Mouse (Mus musculus) lung, embryonic 15.5 days (tissue): ENCODE data around the gene Fkbp10. TPM values are rescaled to one million over a fixed set of nuclear protein-coding genes. Genes with fewer than 3 reads are reported as not detected.

Source experiments
- ATAC-seq: fragments of 200-750 bp; cut with Nextera tagmentation; 2 replicates; pipeline ENCODE4 v1.8.0; 2017; ENCODE audit warnings: moderate number of reproducible peaks, borderline replicate concordance; ENCODE audit not compliant: low FRiP score, low TSS enrichment; ENCODE audit errors: extremely low read depth
- H3K27ac ChIP-seq: fragments of 300-500 bp; sonication (generic); 2 replicates; pipeline ENCODE4 v1.5.1; 2015; ENCODE audit warnings: moderate library complexity, mild to moderate bottlenecking, inconsistent platforms
- H3K27me3 ChIP-seq: fragments of 300-500 bp; sonication (generic); 2 replicates; pipeline ENCODE4 v1.6.1; 2015; ENCODE audit warnings: inconsistent platforms
- H3K36me3 ChIP-seq: fragments of 300-500 bp; sonication (generic); 2 replicates; pipeline ENCODE4 v1.6.1; 2015; ENCODE audit warnings: inconsistent platforms
- H3K4me1 ChIP-seq: fragments of 300-500 bp; sonication (generic); 2 replicates; pipeline ENCODE4 v1.6.1; 2015; ENCODE audit warnings: inconsistent platforms
- H3K4me2 ChIP-seq: fragments of 300-500 bp; sonication (generic); 2 replicates; pipeline ENCODE4 v1.6.1; 2015; ENCODE audit warnings: inconsistent platforms, mild to moderate bottlenecking, moderate library complexity
- H3K4me3 ChIP-seq: fragments of 300-500 bp; sonication (generic); 2 replicates; pipeline ENCODE4 v1.5.1; 2015; ENCODE audit warnings: mild to moderate bottlenecking, inconsistent platforms
- H3K9ac ChIP-seq: fragments of 300-500 bp; sonication (generic); 2 replicates; pipeline ENCODE4 v1.6.1; 2015; ENCODE audit warnings: inconsistent platforms
- H3K9me3 ChIP-seq: fragments of 300-500 bp; sonication (generic); 2 replicates; pipeline ENCODE4 v1.6.1; 2016; ENCODE audit warnings: inconsistent platforms
- WGBS: fragments of 180-500 bp; shearing (Covaris S2); methylation state at CpG from one replicate; pipeline ENCODE4 v1.1.7; 2015; 5-methylcytosine and 5-hydroxymethylcytosine counted together
- polyA plus RNA-seq: library from polyadenylated mRNA; unstranded; fragments of >200 nt; fragmentation: Nextera tagmentation; extraction: Ambion mirVana; gene quantifications from 2 replicates; pipeline ENCODE4 v1.2.1, GENCODE M21; 2015

The Fkbp10 gene
- polyA plus RNA-seq, 1 experiment from 2014 or later, result 143 TPM

DNA sequence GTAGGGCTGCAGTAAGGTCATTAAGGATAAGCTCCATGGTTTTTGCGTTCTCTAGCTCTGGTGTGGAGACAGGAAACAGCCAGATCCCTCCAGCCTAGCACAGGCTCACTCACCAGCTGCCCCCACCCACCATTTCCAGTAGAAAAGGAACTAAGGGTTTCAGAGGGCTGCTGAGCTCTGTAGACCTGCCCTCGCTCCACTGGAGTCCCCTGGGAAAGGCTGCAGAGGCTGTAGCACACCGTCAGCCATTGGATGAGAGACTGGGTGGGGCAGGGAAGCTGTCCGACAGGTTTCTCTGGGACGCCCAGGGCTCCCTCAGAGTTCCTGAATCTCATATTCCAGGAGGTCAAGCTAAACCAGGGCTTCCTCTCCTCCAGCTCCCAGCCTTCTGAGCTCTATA is 28.9 kb upstream of the Fkbp10 start:
- 51% methylated on average over 5 of the region's 5 CpGs for WGBS
- Histone ChIP-seq H3K4me2 (peak overlapping the region; percentile 35; the same call in 1 of the 2 replicates), H3K9me3 (no peaks in the 10 kb centered on the region)

DNA sequence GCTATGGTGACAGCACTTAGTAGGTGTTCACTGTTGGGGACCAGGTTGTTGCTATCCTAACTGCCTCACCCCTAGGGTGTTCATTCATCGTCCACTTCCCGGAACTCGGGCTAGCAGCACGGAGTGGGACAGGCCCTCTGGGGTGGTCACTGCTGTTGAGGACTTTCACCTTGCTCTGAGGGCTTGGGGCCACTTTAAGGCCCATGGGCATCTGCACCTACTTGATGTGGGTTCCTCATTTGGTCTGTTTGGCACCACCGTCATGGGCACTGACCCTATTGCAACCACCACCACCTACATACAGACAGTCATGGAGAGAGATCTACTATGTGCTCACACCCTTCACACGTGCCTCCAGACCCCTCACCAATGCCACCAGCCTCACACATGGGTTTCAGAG is 28.4 kb upstream of the Fkbp10 start:
- Histone ChIP-seq H3K36me3 (peaks cover 34% of the 10 kb centered on the region), H3K4me3 (no peak overlapping the region), H3K9me3 (no peaks in the 10 kb centered on the region), H3K4me2 (peak overlapping the region; percentile 35; the same call in 1 of the 2 replicates), H3K27ac (peak overlapping the region; percentile 88), H3K27me3 (no peaks in the 10 kb centered on the region), H3K4me1 (peaks cover 62% of the 10 kb centered on the region), H3K9ac (no peak overlapping the region)
- ATAC-seq, result no peak
- 81% methylated on average over 6 of the region's 6 CpGs for WGBS

More for the DNA sequence above, 28.9 kb upstream of the Fkbp10 start:
- peaks cover 57% of the 10 kb centered on the region for H3K4me1 ChIP-seq
- H3K9ac ChIP-seq, result no peak overlapping the region; the same call in 1 of the 2 replicates
- peak; percentile 53; the same call in 1 of the 2 replicates for ATAC-seq
- no peak overlapping the region for H3K4me3 ChIP-seq
- H3K27ac ChIP-seq, result peak overlapping the region; percentile 88
- peaks cover 39% of the 10 kb centered on the region for H3K36me3 ChIP-seq
- H3K27me3 ChIP-seq, result no peaks in the 10 kb centered on the region

DNA sequence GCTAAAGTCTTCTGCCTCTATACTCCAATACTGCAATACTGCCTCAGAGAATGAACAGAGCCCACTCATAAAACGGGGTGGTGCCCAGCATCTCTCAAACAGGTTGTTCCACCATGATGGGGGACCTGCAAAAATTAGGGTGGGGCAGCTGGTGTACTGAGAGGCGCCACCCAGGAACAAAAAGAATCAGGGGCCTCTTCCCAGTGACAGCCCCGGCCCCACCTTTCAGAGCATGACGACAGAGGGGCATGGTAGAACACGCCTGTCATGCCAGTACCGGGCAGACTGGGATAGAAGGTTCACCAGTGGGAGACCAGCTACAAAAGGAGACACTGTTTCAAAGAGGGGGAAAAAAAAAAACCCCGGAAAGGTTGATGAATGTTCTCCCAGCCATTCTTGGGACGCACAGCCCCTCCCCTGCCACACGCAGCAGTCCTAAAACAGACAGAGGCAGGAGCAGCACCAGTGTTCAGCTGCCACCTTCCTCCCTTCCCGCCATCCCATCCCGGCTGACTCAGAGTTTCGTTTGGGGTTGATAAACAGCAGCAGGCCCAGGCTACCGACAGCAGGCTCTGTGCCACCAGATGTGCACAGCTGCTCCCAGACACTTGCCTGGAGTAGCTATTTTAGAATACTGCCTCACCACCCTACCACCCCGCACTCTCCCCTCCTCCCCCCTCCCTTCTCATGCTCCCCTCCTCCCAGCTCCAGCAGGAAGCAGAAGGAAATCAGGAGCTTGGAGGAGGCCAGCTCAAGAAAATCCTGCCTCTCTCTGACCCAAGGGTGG is 27.7 kb upstream of the Fkbp10 start:
- Histone ChIP-seq H3K27me3 (no peaks in the 10 kb centered on the region), H3K4me1 (peaks cover 69% of the 10 kb centered on the region), H3K36me3 (peaks cover 29% of the 10 kb centered on the region), H3K27ac (peak overlapping the region; percentile 88), H3K9me3 (no peaks in the 10 kb centered on the region), H3K9ac (no peak overlapping the region), H3K4me3 (no peak overlapping the region), H3K4me2 (peak overlapping the region; percentile 35)
- ATAC-seq, result peak; percentile 60
- 18% methylated on average over 14 of the region's 14 CpGs for WGBS

DNA sequence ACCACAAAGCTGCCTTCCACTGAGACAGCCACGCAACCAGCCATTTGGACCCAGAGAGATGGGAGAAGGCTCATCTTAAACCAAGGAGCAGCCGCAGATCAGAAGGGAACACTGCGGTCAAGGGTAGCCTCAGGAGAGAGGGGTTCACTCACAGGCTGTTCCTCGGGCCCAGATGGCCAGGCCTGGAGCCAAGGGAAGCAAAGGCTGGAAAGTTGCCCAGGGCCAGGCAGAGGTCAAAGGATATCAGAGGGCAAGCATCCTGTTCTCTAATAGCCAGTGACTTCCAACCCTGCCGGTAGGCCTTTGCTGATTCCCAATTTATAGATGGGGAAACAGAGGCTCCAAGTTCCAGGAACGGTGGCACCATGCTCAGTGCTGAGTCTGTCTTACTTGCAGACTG is 26.9 kb upstream of the Fkbp10 start:
- peak overlapping the region; percentile 35 for H3K4me2 ChIP-seq
- H3K9ac ChIP-seq, result no peak overlapping the region
- no peak for ATAC-seq
- H3K4me1 ChIP-seq, result peaks cover 77% of the 10 kb centered on the region
- WGBS, result 54% methylated on average over 6 of the region's 6 CpGs
- H3K4me3 ChIP-seq, result no peak overlapping the region
- peak overlapping the region; percentile 88 for H3K27ac ChIP-seq
- no peaks in the 10 kb centered on the region for H3K27me3 ChIP-seq
- peaks cover 20% of the 10 kb centered on the region for H3K36me3 ChIP-seq
- H3K9me3 ChIP-seq, result no peaks in the 10 kb centered on the region

DNA sequence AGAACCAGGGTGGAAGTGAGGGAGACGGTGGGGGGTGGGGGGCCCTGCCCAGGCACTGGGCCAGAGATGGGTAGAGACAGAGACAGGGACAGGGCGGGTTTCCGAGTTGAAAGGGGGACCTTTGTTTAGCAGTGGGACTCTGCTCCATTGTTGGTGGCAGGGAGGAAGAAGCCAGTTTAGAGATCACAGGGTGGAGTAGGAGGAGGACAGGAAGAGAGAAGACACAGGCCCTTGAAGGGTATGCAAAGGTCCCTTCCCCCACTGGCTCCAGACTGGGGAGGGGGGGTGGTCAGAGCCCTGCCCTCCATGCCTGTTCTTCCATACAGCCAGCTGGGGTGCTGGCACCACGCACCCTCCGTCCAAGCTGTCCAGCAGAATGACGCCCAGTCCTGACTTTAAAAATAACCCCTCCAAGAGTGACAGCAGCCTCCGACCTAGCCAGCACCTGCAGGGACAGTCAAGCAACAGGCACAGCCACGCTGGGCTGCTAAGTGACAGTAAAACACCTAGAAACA is 25.5 kb upstream of the Fkbp10 start:
- 38% methylated on average over 8 of the region's 8 CpGs for WGBS
- Histone ChIP-seq H3K27ac (peak overlapping the region; percentile 88), H3K9ac (no peak overlapping the region), H3K4me3 (no peak overlapping the region), H3K4me2 (peak overlapping the region; percentile 27; the same call in 1 of the 2 replicates), H3K4me1 (peaks cover 91% of the 10 kb centered on the region), H3K36me3 (peaks cover 12% of the 10 kb centered on the region), H3K27me3 (no peaks in the 10 kb centered on the region), H3K9me3 (no peaks in the 10 kb centered on the region)
- ATAC-seq, result peak; percentile 23; the same call in 1 of the 2 replicates

DNA sequence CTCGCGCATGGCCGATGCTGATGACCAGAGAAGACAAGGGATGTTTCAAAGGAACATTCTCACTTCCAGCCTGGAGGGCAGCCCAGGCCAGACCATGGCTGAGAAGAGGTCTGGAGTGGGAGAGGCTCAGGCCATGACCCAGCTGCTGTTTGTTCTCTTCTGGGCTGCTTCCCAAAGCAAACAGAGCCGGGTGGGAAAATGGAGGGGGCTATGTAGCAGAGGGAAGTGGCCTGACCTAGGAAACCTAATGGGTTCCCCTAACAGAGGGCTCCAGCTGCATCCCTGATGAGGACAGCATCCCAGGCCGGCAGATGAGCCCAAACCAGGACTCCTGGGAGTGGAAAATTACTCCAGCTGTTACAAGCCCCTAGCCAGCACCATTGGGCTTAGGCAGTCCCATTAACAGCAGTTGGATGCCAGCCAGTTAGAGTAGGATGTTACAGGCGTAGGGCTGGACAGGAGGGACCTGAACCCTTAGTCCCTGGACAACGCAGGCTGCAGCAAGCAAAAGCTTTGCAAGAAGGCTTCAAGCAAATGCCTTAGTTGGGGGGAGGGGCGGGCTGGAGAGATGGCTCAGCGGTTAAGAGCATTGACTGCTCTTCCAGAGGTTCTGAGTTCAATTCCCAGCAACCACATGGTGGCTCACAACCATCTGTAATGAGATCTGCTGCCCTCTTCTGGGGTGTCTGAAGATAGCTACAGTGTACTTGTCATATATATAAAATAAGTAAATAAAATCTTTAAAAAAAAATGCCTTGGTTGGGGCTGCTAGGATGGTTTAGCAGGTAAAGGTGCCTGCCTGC is 24.2 kb upstream of the Fkbp10 start:
- Histone ChIP-seq H3K9me3 (no peaks in the 10 kb centered on the region), H3K4me2 (peak overlapping the region; percentile 19), H3K27me3 (no peaks in the 10 kb centered on the region), H3K27ac (peak overlapping the region; percentile 88), H3K36me3 (no peaks in the 10 kb centered on the region), H3K9ac (no peak overlapping the region), H3K4me3 (no peak overlapping the region), H3K4me1 (peaks cover 98% of the 10 kb centered on the region)
- ATAC-seq, result peak; percentile 55
- 31% methylated on average over 9 of the region's 9 CpGs for WGBS

DNA sequence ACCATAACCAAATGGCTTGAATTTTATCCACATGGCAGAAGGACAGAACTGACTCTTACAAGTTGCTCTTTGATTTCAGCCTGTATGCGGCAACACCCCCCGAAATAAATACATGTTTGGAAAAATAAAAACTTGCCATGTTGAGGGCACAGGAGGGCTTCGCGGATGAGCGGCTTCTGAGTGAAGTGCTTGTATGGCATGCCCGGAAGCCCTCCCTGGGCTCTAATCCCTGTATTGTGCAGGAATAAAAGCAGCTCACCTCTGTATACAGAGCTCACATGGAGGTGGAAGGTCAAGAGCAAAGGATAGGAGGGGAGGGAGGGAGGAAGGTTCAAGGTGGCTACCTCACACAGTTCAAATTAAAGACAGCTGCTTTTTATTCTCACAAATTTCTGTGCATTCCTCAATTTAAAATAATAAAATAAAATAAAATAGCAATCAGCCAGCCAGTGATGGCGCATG is 23.6 kb upstream of the Fkbp10 start:
- no peaks in the 10 kb centered on the region for H3K27me3 ChIP-seq
- H3K4me3 ChIP-seq, result no peak overlapping the region
- ATAC-seq, result no peak
- H3K4me1 ChIP-seq, result peaks cover 99% of the 10 kb centered on the region
- H3K9me3 ChIP-seq, result no peaks in the 10 kb centered on the region
- H3K36me3 ChIP-seq, result no peaks in the 10 kb centered on the region
- no peak overlapping the region for H3K9ac ChIP-seq
- H3K27ac ChIP-seq, result peak overlapping the region; percentile 88; the same call in 1 of the 2 replicates
- H3K4me2 ChIP-seq, result no peak overlapping the region
- WGBS, result 84% methylated on average over 7 of the region's 7 CpGs

DNA sequence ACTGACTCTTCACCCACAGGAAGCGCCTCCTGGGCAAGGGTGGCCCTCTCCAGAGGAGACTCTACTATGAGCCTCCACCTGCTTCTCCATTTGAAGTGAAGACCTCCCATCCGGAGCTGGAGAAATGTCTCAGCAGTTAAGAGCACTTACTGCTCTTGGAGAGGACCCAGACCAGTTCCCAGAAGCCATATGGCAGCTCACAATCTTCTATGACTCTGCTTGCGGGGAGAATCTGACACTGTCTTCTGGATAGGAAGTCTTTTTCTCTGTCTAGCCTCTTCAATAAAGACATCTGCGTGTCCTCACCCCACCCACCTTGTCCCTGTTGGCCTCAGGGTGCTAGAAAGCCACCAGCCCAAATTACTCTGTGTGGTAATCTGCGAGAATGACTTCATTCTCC is 22.5 kb upstream of the Fkbp10 start:
- H3K27ac ChIP-seq, result no peak overlapping the region; the same call in 1 of the 2 replicates
- H3K4me2 ChIP-seq, result no peak overlapping the region
- no peak for ATAC-seq
- H3K36me3 ChIP-seq, result no peaks in the 10 kb centered on the region
- H3K9me3 ChIP-seq, result no peaks in the 10 kb centered on the region
- no peak overlapping the region for H3K9ac ChIP-seq
- peaks cover 92% of the 10 kb centered on the region for H3K4me1 ChIP-seq
- WGBS, result 73% methylated on average over 5 of the region's 5 CpGs
- H3K4me3 ChIP-seq, result no peak overlapping the region
- H3K27me3 ChIP-seq, result no peaks in the 10 kb centered on the region

DNA sequence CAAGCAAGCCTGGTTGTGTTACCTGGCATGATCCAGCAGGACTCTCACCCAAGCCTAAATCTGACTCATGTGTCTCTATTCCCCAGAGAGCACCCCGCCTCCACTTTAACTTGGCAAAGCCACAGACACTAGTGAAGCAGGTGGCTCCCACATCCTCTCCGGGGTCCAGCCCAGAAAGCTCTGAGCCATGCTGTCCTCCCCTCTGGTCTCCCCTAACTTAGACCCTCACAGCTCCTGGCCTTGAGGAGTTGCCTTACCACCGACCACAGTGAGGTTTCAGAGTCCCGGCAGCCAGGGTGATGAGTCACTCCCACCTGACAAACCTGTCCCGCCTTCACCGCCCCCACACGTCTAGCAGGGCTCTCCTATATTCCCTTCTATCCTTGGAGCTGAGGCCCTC is 21.8 kb upstream of the Fkbp10 start:
- Histone ChIP-seq H3K4me1 (peaks cover 91% of the 10 kb centered on the region), H3K9me3 (no peaks in the 10 kb centered on the region), H3K27ac (no peak overlapping the region), H3K36me3 (no peaks in the 10 kb centered on the region), H3K4me2 (no peak overlapping the region), H3K9ac (no peak overlapping the region), H3K4me3 (no peak overlapping the region), H3K27me3 (no peaks in the 10 kb centered on the region)
- ATAC-seq, result no peak
- WGBS, result 47% methylated on average over 7 of the region's 7 CpGs

DNA sequence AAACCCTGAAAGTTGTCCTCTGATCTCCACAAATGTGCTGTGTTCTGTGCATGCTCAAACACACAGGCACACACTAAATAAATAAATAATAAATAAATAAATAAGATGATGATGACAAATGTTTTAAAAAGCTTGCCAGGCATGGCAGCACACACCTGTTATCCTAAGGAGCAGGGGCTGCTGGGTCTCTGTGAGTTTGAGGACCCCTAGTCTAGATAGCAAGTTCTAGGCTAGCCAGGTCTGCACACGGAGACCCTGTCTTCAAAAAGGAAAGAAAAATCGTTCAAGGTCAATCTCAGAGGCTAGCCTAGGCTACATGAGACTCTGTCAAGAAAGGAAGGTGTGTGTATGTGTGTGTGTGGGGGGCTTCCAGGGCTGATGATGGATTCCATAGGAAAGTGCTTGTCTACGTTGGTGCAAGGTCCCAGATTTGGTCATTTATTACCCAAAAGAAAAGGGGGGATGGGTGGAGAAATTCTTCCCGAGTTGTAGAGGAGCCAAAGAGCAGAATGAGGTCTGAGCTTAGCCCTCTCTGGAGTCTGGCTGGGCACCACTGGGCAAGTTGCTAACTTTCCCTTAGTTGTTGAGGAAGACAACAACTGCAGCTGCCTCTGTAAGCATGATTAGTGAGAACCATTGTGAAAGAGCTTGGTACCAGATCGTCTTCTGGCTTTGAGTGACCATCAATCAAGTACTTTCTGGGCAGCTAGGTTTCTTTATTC is 21.0 kb upstream of the Fkbp10 start:
- H3K4me1 ChIP-seq, result peaks cover 87% of the 10 kb centered on the region
- H3K36me3 ChIP-seq, result no peaks in the 10 kb centered on the region
- 42% methylated on average over 5 of the region's 5 CpGs for WGBS
- no peak for ATAC-seq
- H3K27me3 ChIP-seq, result no peaks in the 10 kb centered on the region
- H3K4me3 ChIP-seq, result peak overlapping the region; percentile 87
- peak overlapping the region; percentile 68 for H3K4me2 ChIP-seq
- peak overlapping the region; percentile 22; the same call in 1 of the 2 replicates for H3K9ac ChIP-seq
- peak overlapping the region; percentile 95 for H3K27ac ChIP-seq
- no peaks in the 10 kb centered on the region for H3K9me3 ChIP-seq

DNA sequence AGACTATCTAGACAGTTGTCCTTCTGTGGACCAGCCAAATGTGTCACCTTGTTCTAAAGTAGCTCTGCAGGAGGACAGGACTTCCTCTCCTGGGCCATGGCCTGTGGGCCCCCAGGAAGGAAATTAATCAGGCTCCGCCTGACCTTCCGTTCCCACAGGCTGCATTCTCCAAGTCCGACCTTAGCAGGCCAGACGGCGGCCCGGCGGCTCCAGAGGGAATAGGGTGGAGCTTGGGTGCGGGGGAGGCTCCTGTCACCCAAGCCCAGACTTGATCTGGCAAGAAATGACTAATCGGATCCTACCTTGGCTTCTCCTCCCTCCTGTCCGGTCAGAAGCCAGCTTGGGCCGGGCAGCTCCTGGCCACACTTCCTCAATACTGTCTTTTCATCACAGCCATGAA is 20.3 kb upstream of the Fkbp10 start:
- ATAC-seq, result no peak

More for the DNA sequence above, 20.3 kb upstream of the Fkbp10 start:
- Histone ChIP-seq H3K9ac (peak overlapping the region; percentile 22; the same call in 1 of the 2 replicates), H3K4me3 (peak overlapping the region; percentile 87), H3K27me3 (no peaks in the 10 kb centered on the region), H3K4me1 (peaks cover 85% of the 10 kb centered on the region), H3K36me3 (no peaks in the 10 kb centered on the region), H3K4me2 (peak overlapping the region; percentile 68), H3K9me3 (no peaks in the 10 kb centered on the region), H3K27ac (peak overlapping the region; percentile 95)
- WGBS, result 19% methylated on average over 11 of the region's 11 CpGs
